Mouse (Mus musculus): ENCODE results near the gene Frmd4b. TPM values are rescaled to one million over a fixed set of nuclear protein-coding genes. Genes with fewer than 3 reads are reported as not detected.

Gene Frmd4b
- total RNA-seq (2021) = 21.0 and 21.9 TPM in 2 replicates
- long read RNA-seq, experiment 1, full-length matches to known transcripts = 4 of 9 reads
- long read RNA-seq, experiment 1, partial matches to known transcripts = 3 of 9 reads
- long read RNA-seq, experiment 1, other reads (novel, unspliced or antisense) = 2 of 9 reads
- long read RNA-seq, experiment 2, full-length matches to known transcripts = 6 of 9 reads
- long read RNA-seq, experiment 2, partial matches to known transcripts = 2 of 9 reads
- long read RNA-seq, experiment 2, other reads (novel, unspliced or antisense) = 1 of 9 reads

DNA sequence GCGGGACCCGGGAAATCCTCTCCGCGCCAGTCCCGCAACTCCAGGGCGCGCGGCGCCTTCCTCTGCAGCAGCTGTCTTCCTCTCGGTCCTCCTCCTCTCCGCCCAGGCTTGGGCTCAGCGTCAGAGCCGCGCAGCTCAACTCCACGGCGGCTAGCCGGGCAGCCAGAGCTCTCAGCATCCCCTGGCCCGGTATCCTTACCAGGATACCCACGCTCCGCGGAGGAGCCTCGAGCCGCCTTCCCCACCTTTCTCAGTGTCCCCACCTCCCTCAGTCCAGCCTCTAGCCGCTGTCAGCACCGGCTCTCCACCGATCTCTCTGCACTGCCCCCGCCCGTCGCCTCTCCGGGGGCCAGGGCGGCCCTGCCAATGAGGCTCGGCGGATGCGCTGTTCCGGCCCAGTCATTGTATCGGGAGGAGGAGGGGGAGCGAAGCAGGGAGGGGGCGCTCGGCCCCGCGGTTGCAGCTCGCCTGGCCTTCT lies at the start of gene Frmd4b:
Gene Frmd4b, minus strand, starts transcription at position 276 of the 478 bp plus-strand sequence.
- peak; percentile 86 for DNase-seq

- no peak for DNase-seq
Measured at GRCm38 (mm10) chr6:97666417-97666816, 49.1 kb upstream of the Frmd4b start.

GRCm38 (mm10) chr6:97658921-97659320 lies 41.6 kb upstream of the Frmd4b start:
- DNase-seq = no peak

DNA sequence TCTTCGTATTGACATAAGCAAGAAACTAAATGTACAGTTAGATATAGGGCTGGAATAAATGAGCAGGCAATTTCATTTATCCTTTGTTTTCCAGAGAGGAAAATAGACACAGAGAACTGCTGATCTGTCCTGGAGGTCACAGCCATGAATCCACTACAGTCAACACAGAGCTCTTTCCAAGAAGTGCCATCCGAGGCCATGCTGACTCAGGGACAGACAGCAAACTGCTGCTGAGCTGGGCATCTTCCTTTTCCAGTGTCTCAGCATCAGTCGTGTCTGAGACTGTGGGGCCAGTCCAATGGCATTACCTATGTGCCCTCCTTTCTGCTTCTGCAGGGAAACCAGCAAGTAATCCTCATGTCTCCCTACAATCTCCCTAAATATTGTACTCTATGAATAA lies 38.6 kb upstream of the Frmd4b start:
- peak; percentile 45 for DNase-seq

DNA sequence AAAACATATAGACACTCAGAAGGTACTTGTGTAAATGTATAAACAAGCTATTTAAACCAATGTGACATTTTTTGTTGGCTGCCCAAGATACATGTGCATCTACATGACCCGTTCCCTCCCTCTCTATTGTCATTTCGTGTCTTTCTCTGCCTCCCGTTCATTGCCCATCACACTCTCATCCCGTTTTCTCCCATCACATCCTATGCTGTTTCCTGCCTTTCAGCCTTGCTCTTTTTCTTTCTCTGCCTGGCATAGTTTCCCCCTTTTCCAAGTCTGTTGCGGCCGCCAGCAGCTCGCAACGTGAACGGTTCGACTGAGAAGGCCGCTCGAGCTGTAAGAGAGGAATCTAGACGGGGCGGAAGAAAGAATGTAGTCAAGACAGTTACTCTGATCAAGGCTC lies 30.2 kb upstream of the Frmd4b start:
- DNase-seq = no peak

DNA sequence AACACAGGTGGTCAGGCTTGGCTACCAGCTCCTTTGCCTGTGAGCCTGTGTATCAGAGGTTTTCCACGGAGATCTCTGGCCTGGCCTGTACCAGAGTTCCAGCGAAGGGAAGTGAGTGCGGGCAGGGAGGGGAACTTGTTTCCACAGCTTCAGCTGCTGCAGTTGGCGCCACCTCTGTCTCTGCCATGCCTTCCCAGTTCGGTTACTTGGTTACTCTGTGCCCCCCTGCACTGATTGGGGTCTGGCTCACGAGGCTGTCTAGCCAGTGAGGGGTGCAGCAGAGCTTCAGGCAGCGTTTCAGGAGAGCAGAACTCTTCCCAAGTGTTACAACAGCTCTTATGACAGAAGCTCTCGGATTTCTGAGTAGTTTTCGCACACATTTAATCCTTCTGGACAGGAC lies 6.0 kb upstream of the Frmd4b start:
- DNase-seq = no peak

DNA sequence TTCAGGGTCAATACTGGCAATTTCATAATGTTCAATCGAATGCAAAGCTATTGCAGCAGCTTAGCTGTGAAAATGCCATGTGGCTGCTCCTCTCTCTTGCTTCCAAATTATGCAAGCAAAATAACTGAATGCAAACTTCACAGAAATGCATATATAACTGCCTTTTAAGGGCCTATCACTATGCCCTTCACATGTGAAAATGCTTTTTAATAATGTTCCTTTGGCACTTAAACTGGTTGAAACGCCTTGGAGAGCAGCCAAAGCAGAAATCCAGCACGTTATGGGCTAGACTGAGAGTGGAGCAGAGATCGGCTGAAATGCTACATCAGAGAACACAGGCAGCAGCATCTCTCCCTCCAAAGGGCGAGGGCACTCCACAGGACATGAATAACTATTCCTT lies 4.9 kb upstream of the Frmd4b start:
- no peak for DNase-seq

DNA sequence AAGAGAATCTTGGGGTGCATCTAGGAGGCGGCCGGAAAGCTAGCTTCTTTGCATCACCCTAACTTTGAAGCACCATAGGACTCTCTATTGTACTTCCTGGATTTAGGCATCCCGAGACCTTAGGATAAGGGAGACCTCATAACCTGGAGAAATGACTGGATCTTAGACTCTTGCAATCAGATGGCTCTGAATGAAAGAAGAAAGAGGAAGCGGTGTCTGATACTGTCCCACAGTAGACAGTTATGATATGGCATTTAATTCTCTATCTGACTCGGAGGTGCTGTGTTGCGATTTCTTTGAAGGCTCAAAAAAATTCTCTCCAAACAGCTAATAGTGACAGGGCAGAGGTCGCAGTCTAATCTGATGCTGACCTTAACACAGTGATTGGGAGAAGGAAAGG lies 433 bp upstream of the Frmd4b start:
- DNase-seq = no peak

DNA sequence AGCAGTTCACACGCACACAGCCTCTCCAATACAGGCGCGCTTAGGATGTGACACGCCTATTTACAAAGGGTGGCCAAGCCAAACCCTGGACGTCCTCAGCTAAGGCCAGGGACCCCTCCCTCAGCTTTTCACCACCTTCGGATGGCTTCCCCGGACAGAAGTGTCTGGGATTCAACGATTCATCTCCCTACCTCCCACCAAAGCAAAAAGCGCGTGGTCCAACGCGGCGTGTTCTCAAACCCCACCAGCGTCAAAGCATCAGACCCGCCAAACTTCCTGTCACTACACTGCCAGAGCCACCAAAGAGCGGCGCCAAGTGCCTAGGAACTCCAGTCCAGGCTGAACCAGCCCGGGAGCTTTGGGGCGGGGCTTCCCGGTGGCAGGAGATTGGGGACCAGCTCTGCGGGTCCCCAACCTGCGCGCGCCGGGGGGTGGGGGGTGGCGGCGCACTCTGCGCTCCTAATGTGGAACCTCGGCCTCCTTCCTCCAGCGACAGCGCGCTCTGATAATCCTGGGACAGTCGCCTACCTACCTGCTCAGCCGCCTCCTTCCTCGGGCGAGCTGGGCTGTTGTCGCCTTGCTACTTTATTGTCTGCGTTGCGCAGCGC lies 579 bp downstream of the Frmd4b start:
- peak; percentile 82 for DNase-seq

GRCm38 (mm10) chr6:97615901-97616461 lies 1.4 kb downstream of the Frmd4b start:
- peak; percentile 23 for DNase-seq

GRCm38 (mm10) chr6:97614179-97614578 lies 3.2 kb downstream of the Frmd4b start:
- no peak for DNase-seq

DNA sequence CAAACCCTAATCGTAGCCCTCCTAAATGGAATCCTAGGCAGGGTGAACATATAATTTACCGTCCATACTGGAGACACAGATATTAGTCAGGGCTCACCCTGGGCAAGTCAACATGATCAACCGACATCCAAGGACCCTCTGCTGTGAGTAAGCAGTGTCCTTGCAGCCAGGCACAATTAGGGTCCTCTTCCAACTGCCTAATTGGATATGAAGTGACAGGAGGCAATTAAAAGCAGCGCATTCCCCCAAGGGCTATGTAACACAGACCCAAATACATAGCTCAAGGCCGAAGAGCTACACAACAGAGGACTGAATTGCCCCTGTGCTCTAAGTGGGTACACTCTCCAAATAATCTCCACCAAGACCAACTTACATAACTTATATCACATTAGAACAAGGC lies 4.5 kb downstream of the Frmd4b start:
- no peak for DNase-seq

- no peak for DNase-seq
Measured at GRCm38 (mm10) chr6:97610051-97610450, 7.3 kb downstream of the Frmd4b start.

- peak; percentile 62 for DNase-seq
Measured at GRCm38 (mm10) chr6:97607646-97608045, 9.7 kb downstream of the Frmd4b start.

GRCm38 (mm10) chr6:97595218-97595617 lies 22.1 kb downstream of the Frmd4b start:
- no peak for DNase-seq

DNA sequence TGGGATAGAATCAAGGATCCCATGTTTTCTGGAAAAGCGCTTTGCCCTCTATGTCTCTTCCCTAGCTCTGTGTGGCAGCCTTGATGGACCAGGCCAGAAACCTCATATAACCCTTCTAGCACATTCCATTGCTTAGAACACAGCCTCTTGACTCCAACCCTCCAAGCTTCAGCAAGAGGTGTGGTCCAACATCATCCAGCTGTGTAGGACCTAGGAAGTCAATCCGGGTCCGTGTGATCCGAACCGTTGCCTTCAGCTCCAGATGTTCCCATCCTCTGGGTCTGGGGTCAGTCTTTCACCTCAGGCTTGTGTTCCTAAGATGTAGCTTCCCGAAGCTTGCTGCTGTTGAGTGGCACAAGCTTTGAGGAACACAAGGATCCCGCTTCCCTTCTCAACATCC lies 22.8 kb downstream of the Frmd4b start:
- no peak for DNase-seq

DNA sequence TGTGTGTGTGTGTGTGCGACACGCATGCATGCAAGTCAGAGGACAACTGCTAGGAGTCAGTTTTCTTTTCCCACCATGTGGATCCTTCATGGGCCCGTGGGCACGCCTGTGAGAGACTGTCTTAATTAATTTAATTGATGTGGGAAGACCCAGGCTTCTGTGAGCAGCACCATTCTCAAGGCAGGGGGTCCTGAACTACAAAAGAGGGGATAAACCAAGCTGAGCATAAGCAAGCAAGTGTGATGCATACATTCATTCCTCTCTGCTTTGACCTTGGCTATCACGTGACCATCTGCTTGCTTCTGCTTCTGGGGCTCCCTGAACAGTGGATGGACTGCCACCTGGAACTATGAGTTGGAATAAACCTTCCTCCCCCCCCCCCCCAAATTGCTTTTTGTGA lies 27.1 kb downstream of the Frmd4b start:
- DNase-seq = no peak

- DNase-seq = no peak
Measured at GRCm38 (mm10) chr6:97589581-97589980, 27.8 kb downstream of the Frmd4b start.

- no peak for DNase-seq
Measured at GRCm38 (mm10) chr6:97589031-97589430, 28.3 kb downstream of the Frmd4b start.

DNA sequence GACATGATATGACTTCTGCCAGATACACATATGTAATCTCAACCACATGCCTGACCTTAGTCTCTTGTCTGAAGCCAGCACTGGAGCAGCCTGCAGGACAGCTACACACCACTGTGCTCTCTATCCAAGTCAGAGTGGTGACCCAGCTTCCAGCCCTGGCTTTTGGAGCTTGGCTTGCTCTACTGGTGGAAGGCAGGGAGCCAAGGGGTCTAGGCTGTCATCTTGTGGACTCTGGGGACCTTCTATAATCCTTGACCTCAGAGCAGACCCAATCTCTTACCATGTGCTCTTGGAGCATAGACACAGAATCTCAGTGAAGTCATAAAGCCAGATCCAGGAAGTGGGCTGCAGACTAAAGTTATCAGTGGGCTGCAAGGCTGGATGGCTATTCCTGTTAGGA lies 30.7 kb downstream of the Frmd4b start:
- DNase-seq = no peak

- peak; percentile 34 for DNase-seq
Measured at GRCm38 (mm10) chr6:97586024-97586423, 31.3 kb downstream of the Frmd4b start.

DNA sequence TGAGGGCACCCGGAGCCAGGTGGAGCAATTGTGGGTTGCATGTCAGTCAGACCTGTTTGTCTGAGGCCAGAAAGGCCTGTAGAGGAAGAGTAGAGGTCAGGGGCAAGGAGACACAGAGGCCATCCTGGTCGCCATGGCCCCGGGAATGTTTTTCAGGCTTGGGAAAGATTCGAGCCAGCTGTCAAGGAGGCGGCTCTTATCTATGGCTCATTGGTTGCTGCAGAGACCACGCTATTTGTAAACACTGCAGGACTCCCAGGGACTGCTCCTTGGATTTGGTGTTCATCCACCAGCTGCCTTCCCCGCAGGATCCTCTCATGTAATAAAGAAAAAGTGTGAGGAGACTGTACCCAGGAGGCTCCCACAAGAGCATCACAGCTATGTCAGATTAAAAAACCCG lies 34.6 kb downstream of the Frmd4b start:
- no peak for DNase-seq

DNA sequence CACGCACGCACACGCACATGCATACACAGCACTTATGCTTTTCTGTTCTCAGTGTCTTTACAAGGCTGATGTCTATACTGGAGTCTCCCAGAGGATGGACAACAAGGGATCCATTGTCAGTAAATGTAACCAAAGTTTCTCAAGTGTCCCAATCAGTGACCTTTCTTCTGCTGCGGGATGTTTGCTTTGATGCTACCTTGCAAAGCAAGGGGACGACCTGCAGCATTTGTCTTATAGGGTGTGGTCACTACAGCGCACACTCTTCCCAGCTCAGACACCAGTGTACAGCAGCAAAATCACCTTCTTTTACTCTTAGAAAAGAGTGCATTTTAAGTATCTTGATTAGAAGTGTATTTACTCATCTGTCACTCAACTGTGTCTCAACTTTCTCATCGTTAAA lies 35.4 kb downstream of the Frmd4b start:
- no peak for DNase-seq
